Mouse (Mus musculus) bone marrow macrophage, adult 2 months (primary cell): ENCODE results near the gene Tnrc6b. TPM values are rescaled to one million over a fixed set of nuclear protein-coding genes. Genes with fewer than 3 reads are reported as not detected.

ENCODE experiments used
- H3K27ac ChIP-seq: 2 replicates; pipeline ENCODE4 v1.5.1; 2012; ENCODE audit warnings: low read depth, low read length; ENCODE audit not compliant: insufficient read depth
- H3K4me1 ChIP-seq: 2 replicates; pipeline ENCODE4 v1.6.1; 2012; ENCODE audit warnings: low read length; ENCODE audit not compliant: control insufficient read depth, insufficient read depth
- H3K4me3 ChIP-seq: 2 replicates; pipeline ENCODE4 v1.5.1; 2012; ENCODE audit warnings: mild to moderate bottlenecking, low read length, moderate library complexity; ENCODE audit not compliant: insufficient read depth
- CTCF ChIP-seq: IDR thresholded peaks from 2 replicates; pipeline ENCODE4 v1.5.1; 2012; ENCODE audit warnings: low read depth, mild to moderate bottlenecking, low read length, moderate library complexity
- POLR2A ChIP-seq: IDR thresholded peaks from 2 replicates; pipeline ENCODE4 v1.6.1; 2012; ENCODE audit warnings: mild to moderate bottlenecking, low read depth, low read length, borderline replicate concordance
- polyA plus RNA-seq: library from polyadenylated mRNA; stranded (reverse); fragments of >200 nt; gene quantifications from 2 replicates; pipeline ENCODE4 v1.2.4, GENCODE M21; 2012; ENCODE audit not compliant: missing spikeins, insufficient read depth, insufficient read length

Gene Tnrc6b
- polyA plus RNA-seq, 1 experiment: 28.4 TPM

DNA sequence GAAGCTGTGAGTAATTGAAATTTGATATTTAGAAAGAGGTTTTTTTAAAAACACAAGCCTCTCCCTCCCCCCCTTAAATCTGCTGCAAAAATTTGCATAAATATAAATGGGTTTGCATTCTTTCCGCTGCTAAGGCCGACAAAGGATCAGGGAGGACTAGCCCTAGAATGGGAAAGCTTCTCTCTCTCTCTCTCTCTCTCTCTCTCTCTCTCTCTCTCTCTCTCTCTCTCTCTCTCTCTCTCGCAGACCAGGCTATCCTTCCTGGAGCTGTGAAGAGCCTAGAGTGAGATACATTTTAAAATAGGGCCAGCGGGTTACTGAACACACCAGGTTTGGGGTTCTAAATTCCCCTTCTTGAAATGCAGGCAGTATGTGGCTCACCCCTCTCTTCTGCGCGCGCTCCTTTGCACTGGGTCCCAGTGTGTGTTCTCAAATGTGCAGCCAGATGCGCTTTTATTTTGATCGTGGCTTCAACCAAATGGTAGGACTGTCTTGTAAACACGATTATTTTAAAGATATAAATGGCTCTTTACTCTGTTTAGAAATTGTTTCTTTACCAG is 88.0 kb downstream of the Tnrc6b start:
- Histone ChIP-seq H3K4me3 (peak overlapping the region; percentile 77), H3K4me1 (peaks cover 26% of the 10 kb centered on the region), H3K27ac (peak overlapping the region; percentile 89)
- no peak for TF ChIP-seq CTCF
- no peak for TF ChIP-seq POLR2A

DNA sequence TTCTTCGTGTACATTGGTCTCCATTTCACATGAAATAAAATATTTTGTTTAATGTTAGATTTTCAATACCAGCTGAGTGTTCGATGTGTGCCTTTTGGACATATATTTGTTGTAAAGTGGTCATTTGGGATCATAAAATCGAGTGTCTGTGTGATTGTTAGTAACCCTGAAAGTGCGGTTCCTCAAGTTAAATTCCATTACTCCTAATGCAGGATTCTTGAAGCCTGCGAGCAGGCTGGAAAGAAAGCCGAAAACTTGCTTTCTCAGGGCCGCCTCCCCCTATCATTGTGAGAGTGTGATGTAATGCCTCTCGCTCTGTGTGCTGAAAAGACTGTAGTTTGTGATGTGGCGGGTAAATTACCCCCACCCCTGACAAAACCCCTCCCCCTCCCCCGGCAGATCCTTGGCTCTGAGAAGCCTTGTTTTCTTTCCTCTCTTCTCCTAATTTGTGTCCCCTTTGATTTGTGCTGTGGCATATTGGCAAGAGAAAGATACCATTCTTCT is 88.6 kb downstream of the Tnrc6b start:
- peaks cover 26% of the 10 kb centered on the region for H3K4me1 ChIP-seq
- TF ChIP-seq CTCF: no peak
- no peak for TF ChIP-seq POLR2A
- H3K4me3 ChIP-seq: peak overlapping the region; percentile 77
- peak overlapping the region; percentile 89; the same call in 1 of the 2 replicates for H3K27ac ChIP-seq

DNA sequence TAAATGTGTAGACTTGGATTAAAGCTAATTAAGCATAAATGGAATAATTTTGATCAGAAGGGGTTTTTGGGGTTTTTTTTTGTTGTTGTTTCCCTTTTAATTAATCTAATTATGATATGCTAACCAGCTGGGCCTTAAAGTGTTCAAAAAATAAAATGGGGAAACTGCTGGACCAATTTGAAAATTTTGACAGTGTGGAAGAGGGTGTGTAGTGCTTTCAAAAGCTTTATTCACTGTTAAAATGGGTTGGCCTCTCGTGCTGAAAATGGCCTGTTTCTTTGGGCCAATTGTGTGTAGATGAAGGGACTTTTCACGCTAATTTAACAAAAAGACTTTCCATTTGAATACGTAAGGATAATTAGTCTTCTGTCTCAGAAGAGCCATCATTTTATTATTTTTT is 89.1 kb downstream of the Tnrc6b start:
- TF ChIP-seq POLR2A (no peak), CTCF (no peak)
- Histone ChIP-seq H3K4me1 (peaks cover 27% of the 10 kb centered on the region), H3K27ac (no peak overlapping the region), H3K4me3 (peak overlapping the region; percentile 32)

DNA sequence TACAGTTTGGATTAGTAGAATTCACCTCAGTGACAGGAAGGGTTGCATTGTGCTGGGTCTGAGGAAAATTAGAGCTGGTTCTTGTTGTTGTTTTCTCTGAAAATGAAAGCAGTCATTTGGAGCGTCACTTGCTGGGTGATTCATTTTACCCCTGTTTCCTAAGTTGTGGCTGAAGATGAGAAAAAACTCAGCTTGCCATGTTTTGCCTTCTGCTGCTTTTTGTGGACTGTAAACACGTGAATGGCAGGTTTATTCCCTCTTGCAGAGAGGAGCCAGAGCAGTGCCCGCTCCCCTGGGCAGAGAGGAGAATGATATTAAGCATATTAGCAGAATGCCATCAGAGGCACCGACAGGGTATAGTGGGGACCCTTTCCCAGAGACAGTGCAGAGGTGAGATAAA is 89.7 kb downstream of the Tnrc6b start:
- no peak overlapping the region for H3K27ac ChIP-seq
- no peak for TF ChIP-seq POLR2A
- TF ChIP-seq CTCF: no peak
- peak overlapping the region; percentile 35 for H3K4me3 ChIP-seq
- H3K4me1 ChIP-seq: peaks cover 27% of the 10 kb centered on the region

GRCm38 (mm10) chr15:80801597-80801996 is 90.5 kb downstream of the Tnrc6b start:
- TF ChIP-seq CTCF (no peak), POLR2A (no peak)
- Histone ChIP-seq H3K4me1 (peaks cover 27% of the 10 kb centered on the region), H3K4me3 (no peak overlapping the region), H3K27ac (no peak overlapping the region)

DNA sequence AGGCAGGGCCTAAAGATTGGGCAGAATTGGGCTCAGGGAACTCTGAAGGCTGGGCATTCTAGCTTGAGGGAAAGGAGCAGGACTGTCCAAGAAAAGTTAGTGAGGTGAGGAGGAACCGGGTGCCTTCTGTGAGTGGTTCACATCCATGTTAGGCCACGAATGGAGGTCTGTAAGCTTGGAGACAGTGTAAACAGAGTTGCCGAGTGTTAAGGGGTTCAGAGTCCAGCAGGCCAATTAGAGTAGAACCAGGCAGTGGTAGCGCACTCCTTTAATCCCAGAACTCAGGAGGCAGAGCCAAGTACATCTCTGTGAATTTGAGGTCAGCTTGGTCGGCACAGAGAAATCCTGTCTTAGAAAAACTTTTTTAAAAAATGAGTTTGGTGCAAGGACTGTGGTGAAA is 96.0 kb downstream of the Tnrc6b start:
- TF ChIP-seq CTCF (no peak), POLR2A (no peak)
- H3K4me1 ChIP-seq: peaks cover 21% of the 10 kb centered on the region
- H3K27ac ChIP-seq: no peak overlapping the region
- H3K4me3 ChIP-seq: no peak overlapping the region

DNA sequence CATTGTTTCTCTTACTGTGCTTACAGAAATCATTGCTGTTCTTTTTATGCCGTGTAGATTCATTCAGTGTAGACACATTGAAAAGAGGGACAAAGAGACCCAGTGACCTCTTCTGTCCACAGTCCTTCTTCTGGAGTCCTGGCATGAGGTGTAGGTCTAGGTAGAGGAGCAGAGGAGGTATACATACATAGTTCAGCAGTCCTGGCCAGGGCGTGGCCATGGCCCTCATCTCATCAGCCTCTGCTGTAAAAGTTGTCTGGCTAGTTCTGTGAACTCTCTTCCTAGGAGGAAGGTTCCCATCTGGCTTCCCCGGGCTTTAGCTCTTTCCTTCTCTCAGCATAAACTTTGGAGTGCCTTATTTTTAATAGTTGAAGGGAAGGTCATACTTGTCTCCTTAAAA is 99.1 kb downstream of the Tnrc6b start:
- no peak overlapping the region for H3K27ac ChIP-seq
- TF ChIP-seq CTCF: no peak
- no peak for TF ChIP-seq POLR2A
- H3K4me3 ChIP-seq: no peak overlapping the region
- peaks cover 35% of the 10 kb centered on the region for H3K4me1 ChIP-seq

DNA sequence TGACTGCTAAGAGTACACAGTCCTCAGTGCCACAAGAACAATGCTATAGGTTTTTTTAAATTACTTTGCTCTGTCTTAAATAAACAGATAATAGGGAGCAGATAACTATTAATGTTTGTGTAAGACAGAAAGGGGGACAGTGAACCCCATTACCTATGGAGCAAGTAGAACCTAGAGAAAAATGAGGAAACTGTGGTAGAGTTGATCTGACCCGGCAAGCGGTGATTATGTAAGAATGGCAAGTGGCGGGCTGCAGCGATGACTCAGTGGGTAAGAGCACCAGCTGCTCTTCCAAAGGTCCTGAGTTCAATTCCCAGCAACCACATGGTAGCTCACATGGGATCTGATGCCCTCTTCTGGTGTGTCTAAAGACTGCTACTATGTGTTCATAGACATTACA is 101.7 kb downstream of the Tnrc6b start:
- no peak overlapping the region for H3K4me3 ChIP-seq
- H3K27ac ChIP-seq: no peak overlapping the region
- H3K4me1 ChIP-seq: peaks cover 32% of the 10 kb centered on the region
- TF ChIP-seq POLR2A (no peak), CTCF (no peak)

GRCm38 (mm10) chr15:80814792-80815191 is 103.7 kb downstream of the Tnrc6b start:
- Histone ChIP-seq H3K27ac (no peak overlapping the region), H3K4me1 (peaks cover 32% of the 10 kb centered on the region), H3K4me3 (no peak overlapping the region)
- no peak for TF ChIP-seq CTCF

DNA sequence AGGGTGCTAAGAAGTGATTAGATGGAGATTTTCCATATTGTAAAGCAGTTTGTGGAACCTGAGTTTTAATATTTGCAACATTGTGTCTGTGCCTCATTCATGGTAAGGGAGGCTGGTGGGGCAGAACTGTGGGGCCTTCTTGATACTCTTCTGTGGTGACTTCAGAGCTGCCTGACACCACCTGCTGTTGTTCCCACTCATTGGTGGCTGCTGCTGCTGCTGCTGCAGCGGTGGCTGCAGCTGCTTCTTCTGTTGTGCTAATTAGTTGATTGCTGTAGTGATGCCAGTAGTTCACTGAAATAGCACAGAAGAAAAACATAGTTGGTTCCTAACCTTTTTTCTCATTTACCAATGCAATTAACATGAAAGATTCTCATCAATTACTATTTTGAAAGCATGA is 111.2 kb downstream of the Tnrc6b start:
- Histone ChIP-seq H3K27ac (no peak overlapping the region), H3K4me3 (no peak overlapping the region), H3K4me1 (peaks cover 5% of the 10 kb centered on the region)
- TF ChIP-seq POLR2A (no peak), CTCF (no peak)

- Histone ChIP-seq H3K4me3 (no peak overlapping the region), H3K27ac (no peak overlapping the region), H3K4me1 (peaks cover 3% of the 10 kb centered on the region; the same call in 1 of the 2 replicates)
- TF ChIP-seq POLR2A (no peak), CTCF (no peak)
These were observed 120.1 kb downstream of the Tnrc6b start for GRCm38 (mm10) chr15:80831170-80831569.
